Mouse (Mus musculus): Measurements from ENCODE around the gene Abhd12. TPM values are rescaled to one million over a fixed set of nuclear protein-coding genes. Genes with fewer than 3 reads are reported as not detected.

Gene Abhd12
- polyA plus RNA-seq, 1 experiment: not detected

- WGBS: 87% methylated on average over 19 of the region's 19 CpGs
- H3K4me1 ChIP-seq (ENCODE audit: control insufficient read depth, insufficient read depth, low read length): peaks cover 2% of the 10 kb centered on the region
- no peak overlapping the region for H3K4me3 ChIP-seq (ENCODE audit: insufficient read depth, low read depth, low read length)
- TF ChIP-seq POLR2A (IDR thresholded peaks at IDR 0.05; ENCODE audit: insufficient read depth, low read depth, low read length) (no peak), CTCF (IDR thresholded peaks at IDR 0.05; ENCODE audit: insufficient read depth, low read depth, low read length) (no peak)
- no peak overlapping the region for H3K27ac ChIP-seq (ENCODE audit: insufficient read depth, low read depth, low read length)
Observed at GRCm38 (mm10) chr2:150933482-150933881, 28.9 kb upstream of the Abhd12 start.

GRCm38 (mm10) chr2:150930806-150931205 is 26.3 kb upstream of the Abhd12 start:
- H3K4me1 ChIP-seq (ENCODE audit: control insufficient read depth, insufficient read depth, low read length): peaks cover 2% of the 10 kb centered on the region
- WGBS: 13% methylated on average over 3 of the region's 3 CpGs
- TF ChIP-seq CTCF (IDR thresholded peaks at IDR 0.05; ENCODE audit: insufficient read depth, low read depth, low read length): no peak
- no peak for TF ChIP-seq POLR2A (IDR thresholded peaks at IDR 0.05; ENCODE audit: insufficient read depth, low read depth, low read length)

GRCm38 (mm10) chr2:150929156-150929555 is 24.6 kb upstream of the Abhd12 start:
- TF ChIP-seq POLR2A (IDR thresholded peaks at IDR 0.05; ENCODE audit: insufficient read depth, low read depth, low read length) (no peak), CTCF (IDR thresholded peaks at IDR 0.05; ENCODE audit: insufficient read depth, low read depth, low read length) (no peak)
- Histone ChIP-seq H3K27ac (ENCODE audit: insufficient read depth, low read depth, low read length) (no peak overlapping the region), H3K4me1 (ENCODE audit: control insufficient read depth, insufficient read depth, low read length) (peaks cover 2% of the 10 kb centered on the region), H3K4me3 (ENCODE audit: insufficient read depth, low read depth, low read length) (no peak overlapping the region)
- WGBS: 94% methylated on average over 6 of the region's 6 CpGs

More at GRCm38 (mm10) chr2:150930806-150931205, 26.3 kb upstream of the Abhd12 start:
- Histone ChIP-seq H3K4me3 (ENCODE audit: insufficient read depth, low read depth, low read length) (no peak overlapping the region), H3K27ac (ENCODE audit: insufficient read depth, low read depth, low read length) (no peak overlapping the region)

DNA sequence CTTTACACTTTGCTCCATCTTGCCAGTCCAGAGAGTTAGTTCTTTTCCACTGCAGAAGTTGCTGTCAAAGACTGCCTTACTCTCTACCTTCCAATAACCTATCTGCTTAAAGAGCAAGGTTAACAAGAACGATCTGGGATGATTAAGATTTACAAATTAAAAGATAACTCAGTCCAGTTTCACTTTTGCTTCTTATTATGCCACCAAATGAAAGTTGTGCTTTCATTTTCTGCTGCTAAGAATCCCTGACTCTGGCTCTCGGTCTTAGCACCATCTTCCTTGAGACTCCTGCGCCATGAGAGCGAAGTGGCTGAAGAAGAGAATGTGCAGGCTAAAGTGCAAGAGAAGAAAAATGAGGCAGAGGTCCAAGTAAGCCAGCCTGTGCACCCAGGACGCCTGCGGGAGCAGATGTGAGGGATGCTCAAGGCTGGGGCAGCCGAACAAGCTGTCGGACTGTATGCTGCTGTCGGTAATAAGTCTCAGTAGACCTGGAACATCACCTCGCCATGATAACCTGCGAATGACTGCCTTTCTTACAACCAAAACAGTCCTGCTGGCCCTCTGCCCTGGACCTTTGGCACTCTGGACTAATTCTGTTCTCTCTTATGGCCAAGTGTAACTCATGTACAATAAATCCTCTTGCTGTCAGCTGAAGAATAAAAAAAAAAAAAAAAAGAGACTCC is 22.6 kb upstream of the Abhd12 start:
- 92% methylated on average over 11 of the region's 11 CpGs for WGBS
- no peak for TF ChIP-seq CTCF (IDR thresholded peaks at IDR 0.05; ENCODE audit: insufficient read depth, low read depth, low read length)
- no peak for TF ChIP-seq POLR2A (IDR thresholded peaks at IDR 0.05; ENCODE audit: insufficient read depth, low read depth, low read length)

GRCm38 (mm10) chr2:150923505-150923904 is 19.0 kb upstream of the Abhd12 start:
- H3K27ac ChIP-seq (ENCODE audit: insufficient read depth, low read depth, low read length): no peak overlapping the region
- 46% methylated on average over 7 of the region's 7 CpGs for WGBS
- H3K4me1 ChIP-seq (ENCODE audit: control insufficient read depth, insufficient read depth, low read length): no peaks in the 10 kb centered on the region
- TF ChIP-seq CTCF (IDR thresholded peaks at IDR 0.05; ENCODE audit: insufficient read depth, low read depth, low read length) (no peak), POLR2A (IDR thresholded peaks at IDR 0.05; ENCODE audit: insufficient read depth, low read depth, low read length) (no peak)
- no peak overlapping the region for H3K4me3 ChIP-seq (ENCODE audit: insufficient read depth, low read depth, low read length)

More for the DNA sequence above, 22.6 kb upstream of the Abhd12 start:
- Histone ChIP-seq H3K4me3 (ENCODE audit: insufficient read depth, low read depth, low read length) (no peak overlapping the region), H3K4me1 (ENCODE audit: control insufficient read depth, insufficient read depth, low read length) (peaks cover 2% of the 10 kb centered on the region), H3K27ac (ENCODE audit: insufficient read depth, low read depth, low read length) (no peak overlapping the region)

- TF ChIP-seq CTCF (IDR thresholded peaks at IDR 0.05; ENCODE audit: insufficient read depth, low read depth, low read length) (no peak), POLR2A (IDR thresholded peaks at IDR 0.05; ENCODE audit: insufficient read depth, low read depth, low read length) (no peak)
- Histone ChIP-seq H3K4me3 (ENCODE audit: insufficient read depth, low read depth, low read length) (no peak overlapping the region), H3K27ac (ENCODE audit: insufficient read depth, low read depth, low read length) (no peak overlapping the region), H3K4me1 (ENCODE audit: control insufficient read depth, insufficient read depth, low read length) (no peaks in the 10 kb centered on the region)
- 96% methylated on average over 3 of the region's 3 CpGs for WGBS
Observed at GRCm38 (mm10) chr2:150923026-150923425, 18.5 kb upstream of the Abhd12 start.

DNA sequence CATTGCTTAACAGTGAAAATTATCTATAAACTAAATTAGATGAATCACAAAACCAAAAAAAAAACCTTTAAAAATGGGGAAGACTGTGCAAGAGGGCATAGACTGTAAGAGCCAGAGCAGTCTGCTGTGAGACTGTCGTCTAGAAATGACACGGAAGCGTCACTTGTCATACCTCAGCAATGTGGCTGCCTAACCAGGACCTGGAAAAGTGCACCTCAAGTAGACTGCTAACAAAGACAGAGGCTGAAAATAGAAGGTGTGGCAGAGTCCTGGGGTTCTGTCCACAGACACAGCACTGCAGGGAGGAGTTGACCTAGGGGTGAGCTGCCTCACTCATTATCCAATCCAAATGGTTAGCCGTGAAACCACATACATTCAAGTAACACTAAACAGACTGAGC is 17.6 kb upstream of the Abhd12 start:
- 92% methylated on average over 4 of the region's 4 CpGs for WGBS
- H3K4me1 ChIP-seq (ENCODE audit: control insufficient read depth, insufficient read depth, low read length): no peaks in the 10 kb centered on the region
- H3K27ac ChIP-seq (ENCODE audit: insufficient read depth, low read depth, low read length): no peak overlapping the region
- no peak overlapping the region for H3K4me3 ChIP-seq (ENCODE audit: insufficient read depth, low read depth, low read length)
- TF ChIP-seq POLR2A (IDR thresholded peaks at IDR 0.05; ENCODE audit: insufficient read depth, low read depth, low read length) (no peak), CTCF (IDR thresholded peaks at IDR 0.05; ENCODE audit: insufficient read depth, low read depth, low read length) (no peak)

- H3K4me1 ChIP-seq (ENCODE audit: control insufficient read depth, insufficient read depth, low read length): no peaks in the 10 kb centered on the region
- no peak for TF ChIP-seq POLR2A (IDR thresholded peaks at IDR 0.05; ENCODE audit: insufficient read depth, low read depth, low read length)
- H3K4me3 ChIP-seq (ENCODE audit: insufficient read depth, low read depth, low read length): no peak overlapping the region
- WGBS: 80% methylated on average over 6 of the region's 6 CpGs
- no peak overlapping the region for H3K27ac ChIP-seq (ENCODE audit: insufficient read depth, low read depth, low read length)
Observed at GRCm38 (mm10) chr2:150921697-150922096, 17.2 kb upstream of the Abhd12 start.

DNA sequence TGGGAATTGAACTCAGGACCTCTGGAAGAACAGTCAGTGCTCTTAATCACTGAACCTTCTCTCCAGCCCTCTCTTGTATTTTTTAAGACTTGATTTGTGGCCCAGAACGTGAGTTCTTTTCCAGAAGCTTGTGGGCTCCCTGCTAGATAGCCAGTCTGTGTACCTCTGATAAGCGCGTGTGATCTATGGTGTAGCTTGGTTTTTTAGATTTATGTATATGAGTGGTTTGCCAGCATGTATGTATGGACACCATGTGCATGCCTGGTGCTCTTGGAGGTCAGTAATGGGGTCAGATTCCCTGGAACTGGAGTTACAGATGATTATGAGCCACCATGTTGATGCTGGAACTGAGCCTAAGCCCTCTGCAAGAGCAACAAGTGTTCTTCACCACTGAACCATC is 16.0 kb upstream of the Abhd12 start:
- H3K4me3 ChIP-seq (ENCODE audit: insufficient read depth, low read depth, low read length): no peak overlapping the region
- TF ChIP-seq POLR2A (IDR thresholded peaks at IDR 0.05; ENCODE audit: insufficient read depth, low read depth, low read length) (no peak), CTCF (IDR thresholded peaks at IDR 0.05; ENCODE audit: insufficient read depth, low read depth, low read length) (no peak)
- WGBS: 92% methylated on average over 3 of the region's 3 CpGs
- no peaks in the 10 kb centered on the region for H3K4me1 ChIP-seq (ENCODE audit: control insufficient read depth, insufficient read depth, low read length)
- no peak overlapping the region for H3K27ac ChIP-seq (ENCODE audit: insufficient read depth, low read depth, low read length)
